Mouse (Mus musculus): Measurements from ENCODE around the gene Chpt1. TPM values are rescaled to one million over a fixed set of nuclear protein-coding genes. Genes with fewer than 3 reads are reported as not detected.

The Chpt1 gene
- polyA plus RNA-seq (2012; rRNA removed) = 50.1 and 78.0 TPM in 2 replicates

DNA sequence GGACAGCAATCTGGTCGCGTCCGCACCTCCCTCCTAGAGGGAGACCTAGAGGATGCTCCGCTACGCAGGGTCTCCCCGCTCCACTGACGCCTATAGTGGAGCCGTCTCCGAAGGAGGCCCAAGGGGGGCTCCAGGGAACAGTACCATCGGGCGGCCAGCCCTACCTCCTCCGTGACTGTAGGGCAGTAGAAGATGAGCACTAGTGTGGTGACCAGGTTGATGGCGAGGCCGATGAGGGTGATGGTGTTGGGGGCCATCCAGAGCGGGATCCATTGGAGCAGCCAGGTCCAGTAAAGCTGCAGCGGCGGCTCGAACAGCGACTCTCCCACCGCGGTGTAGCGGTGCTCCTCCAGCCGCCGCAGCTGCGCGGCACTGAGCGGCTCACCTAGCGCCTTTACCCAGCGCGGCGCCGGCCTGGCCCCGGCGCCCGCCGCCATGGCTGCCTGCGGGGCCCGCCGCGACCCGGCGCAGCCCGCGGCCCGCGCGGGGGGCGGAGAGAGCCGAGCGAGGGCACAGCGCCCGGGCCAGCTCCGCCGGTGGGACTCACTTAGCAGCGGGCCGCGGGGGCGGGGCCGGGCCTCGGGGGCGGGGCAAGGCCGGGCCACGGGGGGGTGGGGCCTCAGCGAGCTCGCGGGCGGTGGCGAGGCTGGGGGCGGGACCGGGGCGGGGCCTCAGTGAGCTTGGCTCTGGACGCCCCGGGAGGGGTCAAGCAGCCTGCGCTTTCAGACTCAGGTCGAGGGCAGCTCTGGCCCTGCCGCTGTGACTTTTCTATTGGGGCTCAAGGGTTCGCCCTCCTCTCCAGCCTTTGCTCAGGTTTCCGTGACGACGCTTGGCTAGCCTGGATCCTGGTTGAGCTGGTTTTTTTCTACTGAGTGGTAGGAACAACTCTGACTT is at the start of gene Chpt1:
TSS of gene Chpt1 (minus strand) at position 653 of the 894 bp plus-strand sequence.

DNA sequence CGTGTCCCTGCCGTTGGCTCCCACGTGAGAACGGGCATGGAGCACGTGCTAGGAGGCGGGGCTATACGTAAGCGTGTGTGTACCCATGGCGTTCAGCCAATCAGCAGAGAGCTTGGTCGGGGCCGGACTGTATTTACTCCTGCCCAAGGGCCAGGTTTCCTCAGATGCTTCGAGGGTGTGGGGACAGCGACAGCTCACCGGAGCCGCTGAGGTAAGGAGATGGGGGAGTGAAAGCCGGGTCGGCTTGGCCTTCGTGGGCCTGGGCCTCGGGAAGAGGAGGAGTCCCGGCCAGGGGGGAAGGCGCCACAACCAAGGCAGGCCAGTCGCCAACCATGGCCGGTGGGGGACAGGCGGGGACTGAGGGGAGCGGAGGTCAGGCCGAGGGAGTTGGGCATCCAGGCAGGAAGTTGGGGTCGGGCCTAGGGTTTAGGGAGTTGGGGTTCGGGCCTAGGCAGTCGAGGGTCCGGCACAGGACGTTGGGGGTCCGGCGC is 44.3 kb downstream of the Chpt1 start, which contains the start of gene Sycp3:
TSS of gene Sycp3 (plus strand) at position 68 of the 491 bp plus-strand sequence.

Other genes starting within 250 kb of the Chpt1 start
- gene Dram1, start 125.0 kb downstream of the Chpt1 start, polyA plus RNA-seq (2012; rRNA removed) = 2.9 and 3.1 TPM in 2 replicates
- gene Gnptab, start 124.9 kb downstream of the Chpt1 start, polyA plus RNA-seq (2012; rRNA removed) = 2.0 and 2.9 TPM in 2 replicates
- not detected in 2 replicates for gene Sycp3, start 44.5 kb downstream of the Chpt1 start, polyA plus RNA-seq (2012; rRNA removed)
- 0.77 and 2.1 TPM in 2 replicates for gene Mybpc1, start 101.1 kb upstream of the Chpt1 start, polyA plus RNA-seq (2012; rRNA removed)
- not detected in 2 replicates for gene Spic, start 180.9 kb upstream of the Chpt1 start, polyA plus RNA-seq (2012; rRNA removed)
- 4.0 and 4.7 TPM in 2 replicates for gene Arl1, start 226.8 kb upstream of the Chpt1 start, polyA plus RNA-seq (2012; rRNA removed)

All from stomach, adult 2 months (tissue).